Mouse (Mus musculus) small intestine, adult 2 months (tissue): ENCODE data around the gene Clhc1.

ENCODE experiments used
- CTCF ChIP-seq: fragments of 200-500 bp; IDR thresholded peaks from 2 replicates; pipeline ENCODE4 v1.5.1; 2012; ENCODE audit warnings: low read depth, mild to moderate bottlenecking, control low read depth, inconsistent platforms, low read length, moderate library complexity, mixed read lengths; ENCODE audit not compliant: insufficient replicate concordance, insufficient read length; ENCODE audit errors: extremely low read depth
- POLR2A ChIP-seq: fragments of 200-500 bp; IDR thresholded peaks from 2 replicates; pipeline ENCODE4 v1.6.1; 2012; ENCODE audit warnings: low read depth, mild to moderate bottlenecking, control low read depth, inconsistent platforms, low read length, moderate library complexity

GRCm38 (mm10) chr11:29560990-29561389 lies 13.2 kb downstream of the Clhc1 start:
- TF ChIP-seq POLR2A (no peak), CTCF (no peak)
